Mouse (Mus musculus) lung, adult 10 weeks (tissue): ENCODE measurements around the gene Mb21d2. TPM values are rescaled to one million over a fixed set of nuclear protein-coding genes. Genes with fewer than 3 reads are reported as not detected.

Source experiments
- polyA plus RNA-seq: library from polyadenylated mRNA; stranded (reverse); fragments of 350-450 nt; fragmentation: Illumina TruSeq; extraction: RNeasy Lipid Tissue Mini Kit (QIAGEN cat#74804); gene quantifications from one replicate; pipeline ENCODE4 v1.2.3, GENCODE M21; 2014; ENCODE audit warnings: low read depth, low replicate concordance; ENCODE audit not compliant: insufficient read depth

Mb21d2 gene
- 4.8 TPM for polyA plus RNA-seq

DNA sequence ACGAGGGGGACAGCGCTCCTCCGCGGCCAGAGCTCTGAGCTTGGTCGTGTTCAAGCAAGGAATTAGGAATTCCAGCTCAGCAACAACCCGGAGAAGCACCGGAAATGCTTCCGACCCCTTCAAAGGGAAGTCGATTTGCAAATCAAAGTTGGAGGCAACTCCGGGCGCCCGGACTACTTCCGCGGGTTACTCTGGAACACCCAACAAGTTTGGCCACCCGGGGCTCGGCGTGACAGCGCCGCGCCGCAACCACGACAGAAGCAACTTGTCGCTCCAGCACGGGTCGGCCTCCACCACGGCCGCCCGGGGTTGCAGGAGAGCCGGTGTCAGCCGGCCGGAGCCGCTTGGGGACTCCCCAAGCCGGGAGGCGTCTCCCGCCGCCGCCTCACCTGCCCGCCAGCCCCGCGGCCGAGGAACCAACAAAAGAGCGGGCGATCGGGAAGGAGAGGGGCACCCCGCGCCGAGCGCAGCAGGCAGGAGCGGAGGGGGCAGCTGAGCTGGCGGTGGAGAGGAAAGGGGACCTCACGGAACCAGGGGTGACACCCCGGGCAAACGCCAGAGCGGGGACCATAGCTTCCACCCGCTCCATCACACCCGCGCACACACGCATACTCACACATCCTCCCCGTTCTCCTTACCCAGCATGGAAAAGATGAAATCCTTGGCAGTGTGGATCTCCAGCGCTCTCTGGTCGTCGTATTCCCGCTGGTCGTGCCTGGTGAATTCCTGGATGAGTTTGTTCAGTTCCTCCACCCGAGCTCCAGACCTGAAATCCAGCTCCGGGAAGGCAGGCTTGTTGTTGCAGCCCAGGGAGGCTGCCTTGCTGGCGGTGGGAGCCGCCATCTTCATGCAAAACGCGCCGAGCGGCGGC is at the start of gene Mb21d2:
TSS of gene Mb21d2 (minus strand) at position 859 of the 871 bp plus-strand sequence.

Other genes with a start within 250 kb of the Mb21d2 start
- 2.6 TPM for gene Fgf12, start 176.6 kb downstream of the Mb21d2 start, polyA plus RNA-seq